Mouse (Mus musculus) fibroblast of lung, adult 2 months (primary cell): ENCODE results near the gene Irx4.

Source experiments
- DNase-seq: peaks from one replicate; pipeline ENCODE4 v3.0.0-alpha.2; 2011; ENCODE audit warnings: low read depth

The Irx4 gene

GRCm38 (mm10) chr13:73270451-73271081, 10.3 kb downstream of the Irx4 start:
- DNase-seq = no peak

DNA sequence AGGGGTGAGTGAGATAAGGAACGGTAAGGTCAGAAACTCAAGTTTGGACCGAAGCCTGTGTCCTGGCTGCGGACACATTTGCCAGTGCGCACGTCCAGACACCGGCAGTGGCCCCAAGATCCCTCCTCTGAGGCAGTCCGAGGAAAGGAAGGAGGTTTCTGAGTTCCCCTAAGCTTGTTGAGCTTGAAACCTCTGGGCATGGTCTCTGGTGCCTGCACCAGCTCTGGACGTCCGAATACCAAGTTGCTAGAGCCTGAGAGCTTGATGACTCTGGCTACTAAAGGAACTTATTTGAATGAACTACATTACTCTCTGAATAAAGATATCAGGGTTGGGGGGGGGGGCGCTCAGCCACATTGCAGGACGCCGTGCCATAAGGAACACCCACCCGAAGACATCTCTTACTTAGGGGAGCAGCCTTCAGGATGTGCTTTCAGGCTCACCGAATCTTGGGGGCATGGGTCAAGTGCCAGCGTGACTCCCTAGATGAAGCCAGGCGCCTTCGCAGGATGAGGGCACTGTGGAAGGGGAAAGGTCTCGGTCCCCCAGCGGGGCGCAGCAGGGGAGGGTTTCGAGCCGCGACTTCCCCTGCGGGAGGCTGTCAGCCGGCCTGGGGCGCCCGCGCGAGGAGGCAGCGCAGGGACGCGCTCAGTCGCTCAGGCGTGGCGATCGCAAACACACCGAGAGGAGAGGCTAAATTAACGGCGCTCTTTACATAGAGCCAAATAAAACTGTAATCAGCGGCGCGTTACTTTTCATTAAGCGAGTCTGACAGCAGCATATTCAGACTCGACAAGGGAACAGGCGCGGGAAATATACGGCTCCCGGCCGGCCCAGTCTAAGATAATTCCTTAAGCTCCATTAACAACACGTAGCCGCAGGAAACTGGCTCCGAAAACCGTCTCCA, 11.3 kb downstream of the Irx4 start:
- DNase-seq = no peak

- no peak for DNase-seq
Measured at GRCm38 (mm10) chr13:73272794-73273282, 12.6 kb downstream of the Irx4 start.

GRCm38 (mm10) chr13:73273536-73273935, 13.3 kb downstream of the Irx4 start:
- DNase-seq = no peak

- no peak for DNase-seq
Measured at GRCm38 (mm10) chr13:73277361-73277760, 17.1 kb downstream of the Irx4 start.

GRCm38 (mm10) chr13:73277797-73278196, 17.5 kb downstream of the Irx4 start:
- DNase-seq = no peak

DNA sequence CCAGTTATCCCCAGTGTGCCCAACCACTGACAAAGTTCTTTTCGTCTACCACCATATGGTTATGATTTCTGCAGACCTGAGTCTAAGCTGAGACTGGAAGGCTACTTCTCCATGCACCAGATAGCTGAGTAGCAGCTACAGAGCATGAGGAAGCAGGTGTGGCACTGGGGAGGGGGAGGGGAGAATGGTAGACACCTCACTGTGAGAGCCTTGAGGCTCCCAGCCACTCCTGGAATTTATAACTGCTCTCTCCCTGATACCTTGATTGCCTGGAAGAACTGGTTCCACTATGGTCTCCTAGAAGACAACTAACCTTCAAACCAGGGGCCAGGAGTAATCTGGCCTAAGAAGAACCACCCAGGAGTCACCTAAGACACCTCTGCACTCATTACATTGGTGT, 18.9 kb downstream of the Irx4 start:
- DNase-seq = no peak

DNA sequence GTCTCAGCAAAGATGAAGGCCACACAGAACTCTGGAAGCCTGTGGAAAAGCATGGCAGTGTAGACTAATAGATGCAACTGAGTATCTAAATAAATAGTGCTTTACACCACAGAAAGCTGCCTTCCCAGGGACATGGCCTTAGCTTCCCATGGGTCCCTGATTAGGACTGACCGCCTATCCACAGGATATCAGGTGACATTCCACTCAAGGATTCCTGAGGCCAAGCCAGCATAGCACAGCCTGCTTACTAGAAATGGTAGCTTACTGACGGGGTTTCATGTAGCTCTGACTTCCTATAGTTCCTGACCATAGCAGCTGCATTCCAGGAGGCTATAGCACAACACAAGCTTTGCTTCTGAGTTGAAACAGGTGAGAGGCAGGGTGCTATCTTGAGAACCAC, 22.1 kb downstream of the Irx4 start:
- no peak for DNase-seq

- DNase-seq = no peak
Measured at GRCm38 (mm10) chr13:73283534-73283933, 23.3 kb downstream of the Irx4 start.

- DNase-seq = no peak
Measured at GRCm38 (mm10) chr13:73290206-73290605, 29.9 kb downstream of the Irx4 start.

GRCm38 (mm10) chr13:73291102-73291501, 30.8 kb downstream of the Irx4 start:
- DNase-seq = no peak

GRCm38 (mm10) chr13:73298717-73299116, 38.4 kb downstream of the Irx4 start:
- no peak for DNase-seq

- no peak for DNase-seq
Measured at GRCm38 (mm10) chr13:73299322-73299721, 39.0 kb downstream of the Irx4 start.

DNA sequence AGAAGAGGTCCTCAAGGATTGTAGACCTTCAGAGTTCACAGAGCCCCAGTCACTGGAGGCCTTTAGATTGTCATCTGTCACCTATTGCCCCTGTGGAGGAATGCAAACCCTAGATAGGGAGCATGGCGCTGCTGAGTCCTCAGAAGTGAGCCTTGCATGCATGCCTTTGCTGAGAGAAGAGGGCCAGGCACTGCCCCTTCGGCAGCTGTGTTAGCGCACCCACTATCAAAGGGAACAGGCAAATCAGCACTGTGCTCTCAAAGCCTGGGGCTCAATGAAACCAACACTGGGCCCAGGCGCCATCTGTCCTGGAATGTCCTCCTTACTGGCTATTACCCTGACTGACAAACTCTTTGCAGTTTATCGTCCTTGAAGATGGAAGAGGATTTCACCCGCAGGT, 44.5 kb downstream of the Irx4 start:
- no peak for DNase-seq

DNA sequence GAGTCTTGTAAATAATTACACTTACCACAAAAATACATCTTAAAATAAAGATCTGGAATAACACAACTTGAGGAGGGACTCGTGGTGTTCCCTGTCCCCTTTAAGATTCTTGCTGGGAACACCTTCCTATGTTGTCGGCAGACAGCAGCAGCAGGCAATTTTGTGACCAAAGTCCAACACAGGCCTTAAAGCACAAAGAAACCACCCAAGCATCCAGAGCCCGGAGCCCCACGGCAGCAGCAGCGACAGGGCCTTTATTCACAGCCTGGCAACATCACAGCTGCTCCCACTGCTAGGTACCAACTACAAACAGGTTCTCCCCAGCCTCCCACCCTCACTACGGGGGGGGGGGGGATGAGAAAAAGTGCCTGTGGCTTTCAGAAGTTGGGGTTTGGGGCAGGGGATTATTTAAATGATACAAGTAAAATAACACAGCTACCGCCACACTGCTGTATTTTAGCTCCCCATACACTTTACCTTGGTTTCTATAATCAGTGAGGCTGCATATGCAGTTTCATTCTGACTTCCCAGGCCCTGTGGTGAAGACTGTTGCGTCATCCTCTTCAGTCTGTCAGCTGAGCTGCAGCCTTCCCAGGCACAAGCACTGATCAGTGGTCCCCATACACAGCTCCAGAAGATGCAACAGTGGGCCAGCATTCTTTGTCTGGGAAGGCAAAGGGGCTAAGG, 45.3 kb downstream of the Irx4 start:
- no peak for DNase-seq

GRCm38 (mm10) chr13:73306085-73306410, 45.8 kb downstream of the Irx4 start:
- no peak for DNase-seq

DNA sequence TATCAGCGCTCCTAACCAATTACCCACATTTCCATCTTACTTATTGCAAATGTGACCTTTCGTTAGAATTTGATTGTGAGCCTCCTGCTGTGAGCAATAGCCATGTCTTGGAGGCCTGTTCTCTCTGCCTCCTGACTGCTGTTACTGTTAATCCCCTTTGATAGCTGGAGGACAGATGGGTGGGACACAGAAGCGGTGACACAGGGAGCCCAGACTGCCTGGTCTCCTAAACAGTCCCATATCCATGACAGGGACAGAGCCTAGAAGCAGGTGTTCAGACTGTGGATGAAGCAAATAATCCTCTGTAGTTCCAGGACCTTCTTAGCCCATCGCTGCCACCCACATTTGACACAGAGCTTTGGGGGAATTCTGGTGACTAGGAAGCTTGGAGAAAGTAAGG, 46.2 kb downstream of the Irx4 start:
- DNase-seq = no peak

DNA sequence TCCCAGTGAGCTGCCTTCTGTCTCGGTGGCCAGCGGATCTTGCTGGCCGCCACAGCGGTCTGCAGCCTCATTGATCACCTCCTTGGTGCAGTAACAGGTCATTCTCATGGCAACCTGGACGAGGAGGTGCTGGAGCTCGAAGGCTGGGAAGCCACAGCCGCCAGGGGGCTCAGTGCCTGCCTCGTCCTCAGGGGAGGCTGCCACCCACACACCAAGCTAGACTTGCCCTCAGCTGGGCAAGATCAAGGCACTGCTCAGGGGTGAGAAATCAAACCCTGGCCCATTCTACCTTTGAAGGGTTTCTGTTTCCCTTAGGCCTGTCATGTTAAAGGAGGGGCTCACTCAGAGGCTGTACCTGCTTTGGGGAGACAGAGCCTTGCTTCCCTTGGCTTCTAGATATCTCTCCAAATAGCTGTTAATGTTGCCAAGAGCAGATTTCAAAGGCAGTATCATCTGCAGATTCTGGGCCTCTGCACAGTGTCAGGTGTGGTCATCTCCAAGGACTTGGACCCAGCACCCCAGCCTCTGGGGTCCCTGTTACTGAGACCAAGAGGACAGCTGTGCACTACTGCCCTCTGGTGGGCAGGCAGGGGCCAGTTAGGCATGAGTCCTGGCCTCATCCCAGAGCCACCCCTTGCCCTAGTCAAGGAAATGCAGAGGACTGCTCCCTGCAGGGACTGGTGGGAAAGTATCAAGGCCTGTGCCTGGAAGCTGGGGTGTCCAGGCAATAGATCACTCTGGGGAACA, 50.1 kb downstream of the Irx4 start:
- DNase-seq = no peak
